Mouse (Mus musculus): Measurements from ENCODE around the gene Mymx. TPM values are rescaled to one million over a fixed set of nuclear protein-coding genes. Genes with fewer than 3 reads are reported as not detected.

The Mymx gene
- total RNA-seq, 4 experiments from 2014 or later = not detected

DNA sequence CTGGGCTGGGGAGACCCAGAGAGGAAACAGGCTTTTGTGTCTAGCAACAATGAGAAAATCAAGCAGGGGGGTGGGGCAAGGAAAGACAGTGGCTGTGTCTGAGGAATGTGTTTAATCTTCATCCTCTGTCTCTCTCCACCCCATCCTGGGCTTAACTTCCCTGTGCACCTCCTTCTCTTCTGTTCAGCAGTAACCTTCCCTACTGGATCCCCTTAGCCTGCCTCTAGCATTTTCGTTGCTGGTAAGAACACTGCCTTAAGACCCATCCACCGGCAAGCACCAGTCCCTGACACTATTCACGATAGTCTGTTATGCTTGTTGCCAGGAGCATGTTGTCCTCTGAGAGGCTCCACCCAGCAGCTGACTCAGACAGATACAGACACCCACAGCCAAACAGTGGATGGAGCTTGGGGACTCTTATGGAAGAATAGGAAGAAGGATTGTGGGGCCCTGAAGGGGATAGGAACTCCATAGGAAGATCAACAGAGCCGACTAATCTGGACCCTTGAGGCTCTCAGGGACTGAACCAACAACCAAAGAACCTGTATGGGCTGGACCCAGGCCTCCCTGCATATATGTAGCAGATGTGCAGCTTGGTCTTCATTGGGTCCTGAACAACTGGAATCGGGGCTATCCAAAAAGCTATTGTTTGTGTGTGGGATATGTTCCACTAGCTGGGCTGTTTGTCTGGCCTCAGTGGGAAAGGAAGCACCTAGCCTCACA, 8.4 kb upstream of the Mymx start:
- no peak for DNase-seq (ENCODE audit: low spot score in 2 of 2)

GRCm38 (mm10) chr17:45608396-45608795, 6.5 kb upstream of the Mymx start:
- DNase-seq (ENCODE audit: low spot score in 2 of 2) = no peak

DNA sequence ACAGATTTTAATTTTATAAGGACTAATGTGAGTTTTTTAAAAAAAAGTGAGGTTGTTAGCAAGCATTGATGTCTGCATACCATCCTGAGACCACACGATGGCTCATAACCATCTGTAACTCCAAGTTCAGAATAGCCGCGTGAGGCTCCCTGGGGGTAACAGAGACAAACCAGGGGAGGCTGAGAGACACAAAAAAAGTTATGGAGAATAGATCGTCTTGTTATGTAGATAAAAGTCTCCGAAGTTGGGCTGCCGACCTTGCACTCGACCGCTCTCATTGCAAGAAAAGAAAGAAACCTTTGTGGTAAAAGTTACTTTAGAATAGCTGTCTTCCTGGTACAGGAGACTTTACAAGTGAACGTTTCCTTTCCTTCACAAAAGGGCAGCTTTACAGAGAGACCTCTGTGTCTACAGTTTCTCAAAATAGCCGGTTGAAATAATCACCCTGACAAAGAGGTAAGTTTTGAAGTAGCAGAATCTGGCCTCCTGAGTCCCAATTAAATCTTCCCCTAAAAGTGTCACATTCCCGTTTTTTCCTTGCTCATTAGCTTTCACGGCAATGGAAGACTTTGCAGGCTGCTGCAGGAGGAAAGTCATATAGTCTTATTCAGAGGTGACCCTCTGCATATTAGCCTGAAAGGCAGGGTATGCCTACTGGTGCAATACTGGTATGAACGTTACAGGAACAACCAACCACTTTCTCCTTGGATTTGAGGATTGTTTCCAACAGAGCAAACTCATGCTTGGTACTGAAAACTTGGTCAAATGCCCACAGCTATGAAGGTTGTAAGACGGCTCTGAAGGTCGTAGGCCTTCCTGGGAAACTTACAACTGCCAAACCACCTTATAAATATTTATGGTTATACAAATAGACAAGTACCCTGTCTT, 5.3 kb upstream of the Mymx start:
- DNase-seq (ENCODE audit: low spot score in 2 of 2) = no peak

GRCm38 (mm10) chr17:45602984-45603383, 1.1 kb upstream of the Mymx start:
- no peak for DNase-seq (ENCODE audit: low spot score in 2 of 2)

GRCm38 (mm10) chr17:45601325-45601724, 577 bp downstream of the Mymx start:
- no peak for DNase-seq (ENCODE audit: low spot score in 2 of 2)

DNA sequence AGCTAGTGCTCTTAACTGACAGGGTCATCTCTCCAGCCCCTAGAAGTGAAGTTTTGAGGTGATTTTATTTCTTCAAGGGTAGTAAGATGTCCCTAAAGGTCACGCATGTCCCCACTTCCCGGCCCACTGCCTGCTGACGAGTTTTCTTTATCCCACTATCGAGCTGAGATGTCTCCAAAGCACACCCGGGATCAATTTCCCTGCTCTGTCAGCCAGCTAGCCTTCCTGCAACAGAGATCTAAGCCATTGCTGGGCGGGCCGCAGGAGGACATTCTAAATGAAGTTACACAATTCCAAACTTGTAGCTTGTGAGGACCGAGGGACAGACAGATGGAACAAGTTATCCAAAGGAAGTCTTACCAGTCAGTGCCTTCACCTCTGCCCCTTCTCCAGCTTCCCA, 1.6 kb downstream of the Mymx start:
- DNase-seq (ENCODE audit: low spot score in 2 of 2) = no peak

GRCm38 (mm10) chr17:45599446-45600242, 2.3 kb downstream of the Mymx start, which contains the start of gene Slc29a1:
Gene Slc29a1, minus strand, starts transcription at chr17:45599606.
- no peak for DNase-seq (ENCODE audit: low spot score in 2 of 2)

- DNase-seq (ENCODE audit: low spot score in 2 of 2) = no peak
Observed at GRCm38 (mm10) chr17:45598891-45599290, 3.0 kb downstream of the Mymx start.

DNA sequence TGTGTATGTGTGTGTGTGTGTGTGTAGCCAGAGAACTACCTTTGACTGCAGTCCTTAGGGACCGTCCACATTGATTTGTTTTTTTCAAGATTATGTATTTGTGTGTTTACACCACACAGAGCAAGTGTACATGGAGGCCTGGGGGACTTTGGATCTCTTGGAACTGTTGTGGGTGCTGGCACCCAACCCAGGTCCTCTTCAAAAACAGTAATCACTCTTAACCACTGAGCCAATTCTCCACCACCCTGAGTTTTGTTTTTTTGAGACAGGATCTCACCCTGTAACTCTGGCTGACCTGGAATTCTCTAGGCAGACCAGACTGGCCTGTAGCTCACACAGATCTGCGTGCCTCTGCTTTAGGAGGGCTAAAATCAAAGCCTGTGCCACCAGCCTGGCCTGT, 3.5 kb downstream of the Mymx start:
- DNase-seq (ENCODE audit: low spot score in 2 of 2) = no peak

- no peak for DNase-seq (ENCODE audit: low spot score in 2 of 2)
Observed at GRCm38 (mm10) chr17:45597787-45598186, 4.1 kb downstream of the Mymx start.

- DNase-seq (ENCODE audit: low spot score in 2 of 2) = no peak
Observed at GRCm38 (mm10) chr17:45596631-45597396, 5.1 kb downstream of the Mymx start.

DNA sequence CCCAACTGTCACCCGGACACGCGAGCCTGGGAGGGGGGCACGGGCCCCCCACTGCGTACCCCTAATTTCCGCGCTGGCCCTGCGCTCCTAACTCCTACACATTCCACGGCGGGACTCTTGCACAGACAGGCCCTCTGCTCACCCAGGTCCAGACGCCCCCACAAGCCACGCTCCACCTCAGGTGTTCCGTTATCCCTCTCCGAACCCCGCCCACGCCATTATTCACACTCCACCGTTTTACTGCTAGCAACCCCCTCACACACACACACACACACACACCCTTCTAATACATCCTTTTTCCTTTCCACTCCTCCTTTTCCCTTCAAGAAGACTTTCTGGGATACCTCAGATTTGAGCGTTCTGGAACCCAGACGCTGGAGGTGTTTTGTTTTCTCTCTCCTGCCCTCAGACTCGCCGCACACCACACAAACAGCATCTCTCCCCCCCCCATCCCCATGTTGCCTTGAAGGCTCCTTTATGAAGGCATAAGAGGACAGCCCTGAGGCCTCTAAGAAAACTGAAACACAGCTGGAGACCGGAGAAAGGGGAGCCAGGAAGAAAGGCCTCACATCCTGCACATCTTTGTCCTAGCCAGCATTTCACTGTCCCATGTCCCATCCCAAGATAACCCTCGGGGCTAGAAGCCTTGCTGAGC, 6.0 kb downstream of the Mymx start:
- no peak for DNase-seq (ENCODE audit: low spot score in 2 of 2)

DNA sequence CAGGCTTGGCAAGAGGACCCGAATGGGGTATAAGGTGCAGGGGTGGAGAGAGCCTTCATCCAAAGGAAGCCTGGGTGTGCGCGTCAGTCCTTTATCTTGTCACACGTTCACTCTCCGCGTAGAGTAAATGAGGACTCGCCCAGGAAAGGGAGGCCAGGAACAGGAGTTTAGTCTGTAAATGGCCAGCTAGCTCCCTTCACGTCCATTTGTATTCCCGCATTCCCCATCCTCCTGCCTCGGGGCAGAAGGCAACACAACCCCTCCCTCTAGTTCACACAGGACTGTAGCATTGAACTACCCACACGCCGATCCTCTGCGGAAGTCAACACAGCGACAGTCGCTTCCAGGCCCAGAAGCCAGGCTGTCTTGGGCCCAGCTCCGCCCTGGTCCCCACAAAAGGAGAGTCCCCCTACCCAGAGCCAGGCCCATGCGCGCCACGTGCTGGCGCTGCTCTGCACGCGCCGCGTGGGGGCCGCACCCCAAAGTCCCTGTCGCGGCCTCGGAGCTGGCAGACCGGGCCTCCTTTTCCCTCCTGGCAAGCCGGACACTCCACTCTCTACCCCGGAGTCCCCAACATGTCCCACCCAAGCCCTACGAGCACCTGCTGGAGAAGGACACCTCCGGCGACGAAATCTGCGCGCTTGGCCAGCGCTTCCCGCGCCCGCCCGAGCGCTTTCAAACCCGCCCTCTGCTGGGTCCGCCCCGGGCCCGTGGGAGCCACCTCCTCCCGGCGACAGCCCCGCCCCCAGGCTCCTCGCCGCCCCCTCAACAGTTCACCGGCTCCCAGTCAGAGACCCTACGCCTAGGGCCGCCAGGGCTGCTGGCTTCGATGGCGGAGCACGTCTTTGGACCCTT, 6.8 kb downstream of the Mymx start:
- no peak for DNase-seq (ENCODE audit: low spot score in 2 of 2)

- DNase-seq (ENCODE audit: low spot score in 2 of 2) = no peak
Observed at GRCm38 (mm10) chr17:45594195-45594594, 7.7 kb downstream of the Mymx start.

DNA sequence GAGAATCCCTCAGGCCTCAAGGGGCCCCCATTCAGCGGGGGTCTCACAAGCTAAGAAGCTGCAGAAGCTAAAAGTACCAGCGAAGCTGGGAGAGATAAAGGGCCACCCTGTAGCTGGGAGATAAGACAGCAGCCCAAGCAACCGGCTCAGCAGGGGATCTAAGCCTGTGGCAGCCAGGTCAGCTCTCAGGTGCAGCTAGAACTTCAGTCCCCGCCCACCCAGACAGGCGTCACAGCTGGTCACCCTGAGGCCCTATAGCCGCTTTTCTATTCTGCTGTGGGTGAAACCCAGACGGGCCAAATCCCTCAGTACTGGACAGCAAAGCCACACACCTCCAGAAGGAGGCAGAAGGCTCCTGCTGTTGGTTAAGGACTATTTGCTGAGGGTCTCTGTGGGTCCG, 8.4 kb downstream of the Mymx start:
- DNase-seq (ENCODE audit: low spot score in 2 of 2) = no peak

GRCm38 (mm10) chr17:45592606-45593431, 9.1 kb downstream of the Mymx start:
- DNase-seq (ENCODE audit: low spot score in 2 of 2) = no peak

GRCm38 (mm10) chr17:45591701-45592605, 9.9 kb downstream of the Mymx start:
- no peak for DNase-seq (ENCODE audit: low spot score in 2 of 2)

DNA sequence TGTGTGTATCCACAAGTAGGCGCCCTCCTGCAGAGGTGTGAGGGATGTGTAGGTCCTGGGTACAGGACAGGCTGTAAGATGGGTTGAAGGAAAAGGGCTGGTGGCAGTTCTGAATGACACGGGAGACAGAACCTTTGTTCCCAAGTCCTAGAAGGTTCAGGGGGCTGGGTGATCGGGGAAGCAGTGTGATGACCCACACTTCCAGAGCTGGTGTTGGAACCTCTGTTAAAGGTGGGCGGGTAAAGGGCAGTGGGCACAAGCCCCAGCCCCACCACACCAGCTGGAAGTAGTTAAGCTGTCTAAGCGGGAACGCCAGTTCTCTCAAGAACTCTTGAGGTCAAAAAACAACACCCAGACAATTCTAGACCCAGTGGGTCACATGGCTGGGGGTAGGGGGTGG, 11.5 kb downstream of the Mymx start:
- no peak for DNase-seq (ENCODE audit: low spot score in 2 of 2)

Data from left cerebral cortex, adult 8-10 months (tissue).